Mouse (Mus musculus): Measurements from ENCODE around the gene Gm1043.

Gm1043 gene

GRCm38 (mm10) chr5:37242360-37243168 lies 157.4 kb downstream of the Gm1043 start:
- no peak for DNase-seq (ENCODE audit: extremely low spot score, low spot score)

GRCm38 (mm10) chr5:37243169-37243886 lies 158.2 kb downstream of the Gm1043 start:
- peak; percentile 86 for DNase-seq (ENCODE audit: extremely low spot score, low spot score)

- DNase-seq (ENCODE audit: extremely low spot score, low spot score): peak; percentile 67
Measured at GRCm38 (mm10) chr5:37244161-37244560, 159.0 kb downstream of the Gm1043 start.

GRCm38 (mm10) chr5:37244666-37245242 lies 159.6 kb downstream of the Gm1043 start:
- no peak for DNase-seq (ENCODE audit: extremely low spot score, low spot score)

- peak; percentile 75 for DNase-seq (ENCODE audit: extremely low spot score, low spot score)
Measured at GRCm38 (mm10) chr5:37245651-37246050, 160.5 kb downstream of the Gm1043 start.

GRCm38 (mm10) chr5:37246138-37246910 lies 161.2 kb downstream of the Gm1043 start:
- no peak for DNase-seq (ENCODE audit: extremely low spot score, low spot score)

- DNase-seq (ENCODE audit: extremely low spot score, low spot score): no peak
Measured at GRCm38 (mm10) chr5:37247456-37247855, 162.3 kb downstream of the Gm1043 start.

GRCm38 (mm10) chr5:37248870-37249269 lies 163.7 kb downstream of the Gm1043 start:
- no peak for DNase-seq (ENCODE audit: extremely low spot score, low spot score)

GRCm38 (mm10) chr5:37251596-37251995 lies 166.4 kb downstream of the Gm1043 start:
- DNase-seq (ENCODE audit: extremely low spot score, low spot score): no peak

GRCm38 (mm10) chr5:37252101-37252804 lies 167.1 kb downstream of the Gm1043 start:
- no peak for DNase-seq (ENCODE audit: extremely low spot score, low spot score)

GRCm38 (mm10) chr5:37254523-37254922 lies 169.4 kb downstream of the Gm1043 start:
- DNase-seq (ENCODE audit: extremely low spot score, low spot score): no peak

GRCm38 (mm10) chr5:37256823-37257222 lies 171.7 kb downstream of the Gm1043 start:
- no peak for DNase-seq (ENCODE audit: extremely low spot score, low spot score)

GRCm38 (mm10) chr5:37257243-37257642 lies 172.1 kb downstream of the Gm1043 start:
- DNase-seq (ENCODE audit: extremely low spot score, low spot score): peak; percentile 50

- no peak for DNase-seq (ENCODE audit: extremely low spot score, low spot score)
Measured at GRCm38 (mm10) chr5:37261734-37262133, 176.6 kb downstream of the Gm1043 start.

GRCm38 (mm10) chr5:37263816-37264215 lies 178.6 kb downstream of the Gm1043 start:
- DNase-seq (ENCODE audit: extremely low spot score, low spot score): peak; percentile 25

Data from neural tube, embryonic 10.5 days (tissue).